Mouse (Mus musculus) heart, embryonic 13.5 days (tissue): Measurements from ENCODE around the gene Oip5. TPM values are rescaled to one million over a fixed set of nuclear protein-coding genes. Genes with fewer than 3 reads are reported as not detected.
"Not testable (repeated sequence)": the region's sequence is repeated elsewhere in the genome, so short reads cannot be mapped to it uniquely, and the experiment has no call there.

Experiments
- ATAC-seq: fragments of 200-750 bp; cut with Nextera tagmentation; 2 replicates; pipeline ENCODE4 v1.8.0; 2017; ENCODE audit warnings: moderate TSS enrichment; ENCODE audit not compliant: insufficient number of reproducible peaks, low FRiP score, low TSS enrichment; ENCODE audit errors: extremely low read depth
- H3K27ac ChIP-seq: fragments of 300-500 bp; sonication (generic); replicated peaks from 2 replicates; pipeline ENCODE4 v1.5.1; 2015; ENCODE audit warnings: moderate library complexity, mild to moderate bottlenecking, inconsistent platforms
- H3K27me3 ChIP-seq: fragments of 300-500 bp; sonication (generic); replicated peaks from 2 replicates; pipeline ENCODE4 v1.6.1; 2015; ENCODE audit warnings: mild to moderate bottlenecking, inconsistent platforms
- H3K36me3 ChIP-seq: fragments of 300-500 bp; sonication (generic); 2 replicates; pipeline ENCODE4 v1.6.1; 2015; ENCODE audit warnings: mild to moderate bottlenecking, inconsistent platforms
- H3K4me1 ChIP-seq: fragments of 300-500 bp; sonication (generic); 2 replicates; pipeline ENCODE4 v1.6.1; 2015; ENCODE audit warnings: inconsistent platforms
- H3K4me2 ChIP-seq: fragments of 300-500 bp; sonication (generic); 2 replicates; pipeline ENCODE4 v1.6.1; 2015; ENCODE audit warnings: inconsistent platforms, mild to moderate bottlenecking, moderate library complexity
- H3K4me3 ChIP-seq: fragments of 300-500 bp; sonication (generic); 2 replicates; pipeline ENCODE4 v1.5.1; 2015; ENCODE audit warnings: moderate library complexity, mild to moderate bottlenecking, inconsistent platforms
- H3K9ac ChIP-seq: fragments of 300-500 bp; sonication (generic); 2 replicates; pipeline ENCODE4 v1.6.1; 2015; ENCODE audit warnings: inconsistent platforms, mild to moderate bottlenecking, moderate library complexity
- H3K9me3 ChIP-seq: fragments of 300-500 bp; sonication (generic); 2 replicates; pipeline ENCODE4 v1.6.1; 2016; ENCODE audit warnings: inconsistent platforms
- WGBS: fragments of 180-500 bp; shearing (Covaris S2); methylation state at CpG from one replicate; pipeline ENCODE4 v1.1.7; 2015; ENCODE audit warnings: mixed read lengths; 5-methylcytosine and 5-hydroxymethylcytosine counted together
- polyA plus RNA-seq: library from polyadenylated mRNA; unstranded; fragments of >200 nt; fragmentation: Nextera tagmentation; extraction: Ambion mirVana; gene quantifications from 2 replicates; pipeline ENCODE4 v1.2.1, GENCODE M21; 2015

The Oip5 gene
- 20.4 and 22.8 TPM in 2 replicates for polyA plus RNA-seq

GRCm38 (mm10) chr2:119618199-119618982 lies at the start of gene Oip5, which contains the start of gene Nusap1:
Oip5 (minus strand) TSS chr2:119618469.
Nusap1 (plus strand) TSS chr2:119618298.
- ATAC-seq: peak; percentile 99
- Histone ChIP-seq H3K36me3 (peaks cover 6% of the 10 kb centered on the region), H3K4me2 (peak within 1 kb of the TSS; percentile 89), H3K9ac (peak within 1 kb of the TSS; percentile 88), H3K27ac (peak within 1 kb of the TSS; percentile 69), H3K4me1 (peaks cover 39% of the 10 kb centered on the region), H3K27me3 (no peaks in the 10 kb centered on the region), H3K4me3 (peak within 1 kb of the TSS; percentile 93), H3K9me3 (no peaks in the 10 kb centered on the region)
- under 1% methylated on average over 55 of the region's 55 CpGs for WGBS

GRCm38 (mm10) chr2:119665744-119666143 lies 47.5 kb upstream of the Oip5 start:
- WGBS: 63% methylated on average over 22 of the region's 23 CpGs
- not testable (repeated sequence) for H3K27me3 ChIP-seq, H3K27ac ChIP-seq, H3K9ac ChIP-seq, ATAC-seq, H3K9me3 ChIP-seq, H3K36me3 ChIP-seq, H3K4me3 ChIP-seq, H3K4me2 ChIP-seq
- H3K4me1 ChIP-seq: peaks cover 12% of the 10 kb centered on the region

- 1% methylated on average over 44 of the region's 44 CpGs for WGBS
- Histone ChIP-seq H3K4me2 (peak within 1 kb of the TSS; percentile 85), H3K27me3 (no peaks in the 10 kb centered on the region), H3K36me3 (peaks cover 31% of the 10 kb centered on the region), H3K4me3 (peak within 1 kb of the TSS; percentile 87), H3K27ac (peak within 1 kb of the TSS; percentile 56), H3K4me1 (peaks cover 12% of the 10 kb centered on the region), H3K9me3 (no peaks in the 10 kb centered on the region), H3K9ac (peak within 1 kb of the TSS; percentile 93)
- ATAC-seq: peak; percentile 46; the same call in 1 of the 2 replicates
Measured at GRCm38 (mm10) chr2:119662220-119663182, 44.2 kb upstream of the Oip5 start, which contains the start of gene Ndufaf1. Ndufaf1 (minus strand) TSS chr2:119662827.

- no peaks in the 10 kb centered on the region for H3K4me1 ChIP-seq
- peaks cover 97% of the 10 kb centered on the region for H3K36me3 ChIP-seq
- WGBS: 92% methylated on average over 5 of the region's 5 CpGs
Measured at GRCm38 (mm10) chr2:119644254-119644653, 26.0 kb upstream of the Oip5 start.

GRCm38 (mm10) chr2:119641214-119641912 lies 23.1 kb upstream of the Oip5 start:
- H3K27me3 ChIP-seq: no peaks in the 10 kb centered on the region
- no peak overlapping the region for H3K27ac ChIP-seq
- WGBS: 91% methylated on average over 5 of the region's 5 CpGs
- no peak overlapping the region for H3K9ac ChIP-seq
- H3K4me1 ChIP-seq: no peaks in the 10 kb centered on the region
- H3K9me3 ChIP-seq: no peaks in the 10 kb centered on the region
- H3K36me3 ChIP-seq: peaks cover 98% of the 10 kb centered on the region
- no peak overlapping the region for H3K4me2 ChIP-seq
- H3K4me3 ChIP-seq: no peak overlapping the region
- ATAC-seq: no peak

More at GRCm38 (mm10) chr2:119644254-119644653, 26.0 kb upstream of the Oip5 start:
- Histone ChIP-seq H3K27ac (no peak overlapping the region), H3K4me3 (no peak overlapping the region), H3K27me3 (no peaks in the 10 kb centered on the region), H3K9ac (no peak overlapping the region), H3K9me3 (no peaks in the 10 kb centered on the region), H3K4me2 (no peak overlapping the region)
- no peak for ATAC-seq

GRCm38 (mm10) chr2:119636781-119637180 lies 18.5 kb upstream of the Oip5 start:
- no peak overlapping the region for H3K4me3 ChIP-seq

GRCm38 (mm10) chr2:119621302-119621701 lies 3.0 kb upstream of the Oip5 start:
- Histone ChIP-seq H3K27me3 (no peaks in the 10 kb centered on the region), H3K9ac (peak overlapping the region; percentile 50; the same call in 1 of the 2 replicates), H3K36me3 (peaks cover 32% of the 10 kb centered on the region), H3K4me1 (peaks cover 39% of the 10 kb centered on the region), H3K4me2 (peak overlapping the region; percentile 89), H3K4me3 (peak overlapping the region; percentile 16; the same call in 1 of the 2 replicates), H3K27ac (no peak overlapping the region), H3K9me3 (no peaks in the 10 kb centered on the region)
- 99% methylated on average over 2 of the region's 2 CpGs for WGBS
- ATAC-seq: no peak

More at GRCm38 (mm10) chr2:119636781-119637180, 18.5 kb upstream of the Oip5 start:
- Histone ChIP-seq H3K9ac (no peak overlapping the region), H3K9me3 (no peaks in the 10 kb centered on the region), H3K4me1 (no peaks in the 10 kb centered on the region), H3K4me2 (no peak overlapping the region), H3K27ac (no peak overlapping the region), H3K36me3 (peaks cover 99% of the 10 kb centered on the region), H3K27me3 (no peaks in the 10 kb centered on the region)
- ATAC-seq: no peak
- 82% methylated on average over 1 of the region's 1 CpGs for WGBS

- peak overlapping the region; percentile 83 for H3K9ac ChIP-seq
- not testable (repeated sequence) for ATAC-seq, H3K27me3 ChIP-seq, H3K9me3 ChIP-seq
- peaks cover 12% of the 10 kb centered on the region for H3K36me3 ChIP-seq
- WGBS: 11% methylated on average over 6 of the region's 6 CpGs
- peaks cover 39% of the 10 kb centered on the region for H3K4me1 ChIP-seq
- H3K27ac ChIP-seq: peak overlapping the region; percentile 40
- peak overlapping the region; percentile 89 for H3K4me2 ChIP-seq
- peak overlapping the region; percentile 93 for H3K4me3 ChIP-seq
Measured at GRCm38 (mm10) chr2:119619002-119619401, 733 bp upstream of the Oip5 start.

GRCm38 (mm10) chr2:119617841-119618198 lies 449 bp downstream of the Oip5 start:
- under 1% methylated on average over 13 of the region's 13 CpGs for WGBS
- Histone ChIP-seq H3K27ac (peak overlapping the region; percentile 69), H3K4me3 (peak overlapping the region; percentile 93), H3K9me3 (no peaks in the 10 kb centered on the region), H3K4me2 (peak overlapping the region; percentile 89), H3K36me3 (peaks cover 6% of the 10 kb centered on the region; the same call in 1 of the 2 replicates), H3K27me3 (no peaks in the 10 kb centered on the region), H3K4me1 (peaks cover 39% of the 10 kb centered on the region), H3K9ac (peak overlapping the region; percentile 88)
- no peak; the same call in none of the 2 replicates for ATAC-seq

GRCm38 (mm10) chr2:119607023-119607422 lies 11.2 kb downstream of the Oip5 start:
- Histone ChIP-seq H3K4me2 (no peak overlapping the region), H3K9ac (no peak overlapping the region), H3K4me3 (no peak overlapping the region), H3K4me1 (peaks cover 29% of the 10 kb centered on the region), H3K36me3 (peaks cover 95% of the 10 kb centered on the region), H3K27ac (no peak overlapping the region), H3K27me3 (no peaks in the 10 kb centered on the region), H3K9me3 (no peaks in the 10 kb centered on the region)
- no peak for ATAC-seq
- 80% methylated on average over 4 of the region's 4 CpGs for WGBS
